Mouse (Mus musculus): ENCODE measurements around the gene Asxl2. TPM values are rescaled to one million over a fixed set of nuclear protein-coding genes. Genes with fewer than 3 reads are reported as not detected.
"Not testable (repeated sequence)": the region's sequence is repeated elsewhere in the genome, so short reads cannot be mapped to it uniquely, and the experiment has no call there.

Asxl2 gene
- polyA plus RNA-seq, 1 experiment: 10.9 TPM

- TF ChIP-seq CTCF (IDR thresholded peaks at IDR 0.05; ENCODE audit: control insufficient read depth, insufficient read depth, insufficient replicate concordance, low read depth, low read length) (no peak), POLR2A (IDR thresholded peaks at IDR 0.05; ENCODE audit: control insufficient read depth, low read depth, low read length) (no peak)
- H3K27me3 ChIP-seq (ENCODE audit: control insufficient read depth, insufficient read depth, low read length): no peaks in the 10 kb centered on the region
- H3K4me1 ChIP-seq (ENCODE audit: control insufficient read depth, insufficient read depth, low read length): peaks cover 3% of the 10 kb centered on the region; the same call in 1 of the 2 replicates
- H3K27ac ChIP-seq (ENCODE audit: control insufficient read depth, insufficient read depth, low read depth, low read length): no peak overlapping the region
- no peaks in the 10 kb centered on the region for H3K36me3 ChIP-seq (ENCODE audit: control insufficient read depth, insufficient read depth, low read length)
- H3K4me3 ChIP-seq (ENCODE audit: control insufficient read depth, low read depth, low read length): no peak overlapping the region
These were observed 14.3 kb downstream of the Asxl2 start for GRCm38 (mm10) chr12:3440916-3441315.

GRCm38 (mm10) chr12:3441361-3441760 lies 14.7 kb downstream of the Asxl2 start:
- TF ChIP-seq CTCF (IDR thresholded peaks at IDR 0.05; ENCODE audit: control insufficient read depth, insufficient read depth, insufficient replicate concordance, low read depth, low read length) (no peak), POLR2A (IDR thresholded peaks at IDR 0.05; ENCODE audit: control insufficient read depth, low read depth, low read length) (no peak)
- Histone ChIP-seq H3K36me3 (ENCODE audit: control insufficient read depth, insufficient read depth, low read length) (no peaks in the 10 kb centered on the region), H3K27ac (ENCODE audit: control insufficient read depth, insufficient read depth, low read depth, low read length) (no peak overlapping the region), H3K27me3 (ENCODE audit: control insufficient read depth, insufficient read depth, low read length) (no peaks in the 10 kb centered on the region), H3K4me3 (ENCODE audit: control insufficient read depth, low read depth, low read length) (no peak overlapping the region), H3K4me1 (ENCODE audit: control insufficient read depth, insufficient read depth, low read length) (peaks cover 2% of the 10 kb centered on the region; the same call in 1 of the 2 replicates)

- Histone ChIP-seq H3K36me3 (ENCODE audit: control insufficient read depth, insufficient read depth, low read length) (no peaks in the 10 kb centered on the region; the same call in 1 of the 2 replicates), H3K27me3 (ENCODE audit: control insufficient read depth, insufficient read depth, low read length) (no peaks in the 10 kb centered on the region), H3K4me3 (ENCODE audit: control insufficient read depth, low read depth, low read length) (no peak overlapping the region), H3K4me1 (ENCODE audit: control insufficient read depth, insufficient read depth, low read length) (no peaks in the 10 kb centered on the region), H3K27ac (ENCODE audit: control insufficient read depth, insufficient read depth, low read depth, low read length) (no peak overlapping the region)
- TF ChIP-seq CTCF (IDR thresholded peaks at IDR 0.05; ENCODE audit: control insufficient read depth, insufficient read depth, insufficient replicate concordance, low read depth, low read length) (no peak), POLR2A (IDR thresholded peaks at IDR 0.05; ENCODE audit: control insufficient read depth, low read depth, low read length) (no peak)
These were observed 26.9 kb downstream of the Asxl2 start for GRCm38 (mm10) chr12:3453554-3453953.

- H3K4me3 ChIP-seq (ENCODE audit: control insufficient read depth, low read depth, low read length): no peak overlapping the region
- no peaks in the 10 kb centered on the region for H3K27me3 ChIP-seq (ENCODE audit: control insufficient read depth, insufficient read depth, low read length)
- no peak overlapping the region for H3K27ac ChIP-seq (ENCODE audit: control insufficient read depth, insufficient read depth, low read depth, low read length)
- H3K4me1 ChIP-seq (ENCODE audit: control insufficient read depth, insufficient read depth, low read length): no peaks in the 10 kb centered on the region
- TF ChIP-seq POLR2A (IDR thresholded peaks at IDR 0.05; ENCODE audit: control insufficient read depth, low read depth, low read length): no peak
- H3K36me3 ChIP-seq (ENCODE audit: control insufficient read depth, insufficient read depth, low read length): no peaks in the 10 kb centered on the region
These were observed 36.4 kb downstream of the Asxl2 start for GRCm38 (mm10) chr12:3463087-3463486.

GRCm38 (mm10) chr12:3499662-3500061 lies 73.0 kb downstream of the Asxl2 start:
- Histone ChIP-seq H3K27ac (ENCODE audit: control insufficient read depth, insufficient read depth, low read depth, low read length) (no peak overlapping the region), H3K4me1 (ENCODE audit: control insufficient read depth, insufficient read depth, low read length) (no peaks in the 10 kb centered on the region), H3K27me3 (ENCODE audit: control insufficient read depth, insufficient read depth, low read length) (no peaks in the 10 kb centered on the region), H3K4me3 (ENCODE audit: control insufficient read depth, low read depth, low read length) (no peak overlapping the region), H3K36me3 (ENCODE audit: control insufficient read depth, insufficient read depth, low read length) (peaks cover 4% of the 10 kb centered on the region)
- no peak for TF ChIP-seq POLR2A (IDR thresholded peaks at IDR 0.05; ENCODE audit: control insufficient read depth, low read depth, low read length)
- no peak for TF ChIP-seq CTCF (IDR thresholded peaks at IDR 0.05; ENCODE audit: control insufficient read depth, insufficient read depth, insufficient replicate concordance, low read depth, low read length)

- no peak overlapping the region for H3K4me3 ChIP-seq (ENCODE audit: control insufficient read depth, low read depth, low read length)
- H3K27ac ChIP-seq (ENCODE audit: control insufficient read depth, insufficient read depth, low read depth, low read length): no peak overlapping the region; the same call in 1 of the 2 replicates
- peaks cover 4% of the 10 kb centered on the region for H3K36me3 ChIP-seq (ENCODE audit: control insufficient read depth, insufficient read depth, low read length)
- no peaks in the 10 kb centered on the region for H3K4me1 ChIP-seq (ENCODE audit: control insufficient read depth, insufficient read depth, low read length)
- no peaks in the 10 kb centered on the region for H3K27me3 ChIP-seq (ENCODE audit: control insufficient read depth, insufficient read depth, low read length)
- TF ChIP-seq CTCF (IDR thresholded peaks at IDR 0.05; ENCODE audit: control insufficient read depth, insufficient read depth, insufficient replicate concordance, low read depth, low read length) (no peak), POLR2A (IDR thresholded peaks at IDR 0.05; ENCODE audit: control insufficient read depth, low read depth, low read length) (no peak)
These were observed 73.4 kb downstream of the Asxl2 start for GRCm38 (mm10) chr12:3500071-3500470.

GRCm38 (mm10) chr12:3518665-3519297 lies 92.1 kb downstream of the Asxl2 start:
- Histone ChIP-seq H3K27me3 (ENCODE audit: control insufficient read depth, insufficient read depth, low read length) (no peaks in the 10 kb centered on the region), H3K4me1 (ENCODE audit: control insufficient read depth, insufficient read depth, low read length) (no peaks in the 10 kb centered on the region), H3K36me3 (ENCODE audit: control insufficient read depth, insufficient read depth, low read length) (no peaks in the 10 kb centered on the region), H3K4me3 (ENCODE audit: control insufficient read depth, low read depth, low read length) (no peak overlapping the region), H3K27ac (ENCODE audit: control insufficient read depth, insufficient read depth, low read depth, low read length) (no peak overlapping the region)
- TF ChIP-seq POLR2A (IDR thresholded peaks at IDR 0.05; ENCODE audit: control insufficient read depth, low read depth, low read length): no peak
- TF ChIP-seq CTCF (IDR thresholded peaks at IDR 0.05; ENCODE audit: control insufficient read depth, insufficient read depth, insufficient replicate concordance, low read depth, low read length): no peak

GRCm38 (mm10) chr12:3521806-3522205 lies 95.1 kb downstream of the Asxl2 start:
- H3K27me3 ChIP-seq (ENCODE audit: control insufficient read depth, insufficient read depth, low read length); H3K27ac ChIP-seq (ENCODE audit: control insufficient read depth, insufficient read depth, low read depth, low read length); H3K36me3 ChIP-seq (ENCODE audit: control insufficient read depth, insufficient read depth, low read length); H3K4me1 ChIP-seq (ENCODE audit: control insufficient read depth, insufficient read depth, low read length); H3K4me3 ChIP-seq (ENCODE audit: control insufficient read depth, low read depth, low read length): not testable (repeated sequence)

Data from testis, adult 2 months (tissue).